Mouse (Mus musculus) small intestine, adult 2 months (tissue): ENCODE results near the gene Ces2f.

Experiments
- CTCF ChIP-seq: fragments of 200-500 bp; IDR thresholded peaks from 2 replicates; pipeline ENCODE4 v1.5.1; 2012; ENCODE audit warnings: low read depth, mild to moderate bottlenecking, control low read depth, inconsistent platforms, low read length, moderate library complexity, mixed read lengths; ENCODE audit not compliant: insufficient replicate concordance, insufficient read length; ENCODE audit errors: extremely low read depth
- POLR2A ChIP-seq: fragments of 200-500 bp; IDR thresholded peaks from 2 replicates; pipeline ENCODE4 v1.6.1; 2012; ENCODE audit warnings: low read depth, mild to moderate bottlenecking, control low read depth, inconsistent platforms, low read length, moderate library complexity

- no peak for TF ChIP-seq POLR2A
- TF ChIP-seq CTCF, result no peak
Observed at GRCm38 (mm10) chr8:104949031-104949430, 1.9 kb downstream of the Ces2f start.
